Mouse (Mus musculus) kidney, postnatal 0 days (tissue): ENCODE results near the gene Prickle2. TPM values are rescaled to one million over a fixed set of nuclear protein-coding genes. Genes with fewer than 3 reads are reported as not detected.

ENCODE experiments used
- ATAC-seq: fragments of 200-750 bp; cut with Nextera tagmentation; replicated peaks from 2 replicates; pipeline ENCODE4 v1.8.0; 2017; ENCODE audit warnings: low read depth, moderate number of reproducible peaks, moderate TSS enrichment, moderate library complexity; ENCODE audit not compliant: low FRiP score
- DNase-seq: peaks from one replicate; pipeline ENCODE4 v3.0.0-alpha.2; 2016; ENCODE audit warnings: low spot score
- H3K27ac ChIP-seq: fragments of 300-500 bp; sonication (generic); 2 replicates; pipeline ENCODE4 v1.5.1; 2014; ENCODE audit warnings: mild to moderate bottlenecking
- H3K27me3 ChIP-seq: fragments of 300-500 bp; sonication (generic); 2 replicates; pipeline ENCODE4 v1.6.1; 2014; ENCODE audit warnings: low read length, mixed read lengths; ENCODE audit not compliant: insufficient read depth
- H3K36me3 ChIP-seq: fragments of 300-500 bp; sonication (generic); 2 replicates; pipeline ENCODE4 v1.6.1; 2014; ENCODE audit warnings: low read length, mixed read lengths; ENCODE audit not compliant: insufficient read depth
- H3K4me1 ChIP-seq: fragments of 300-500 bp; sonication (generic); replicated peaks from 2 replicates; pipeline ENCODE4 v1.6.1; 2014; ENCODE audit warnings: antibody characterized with exemption, low read length, mixed read lengths; ENCODE audit not compliant: insufficient read depth
- H3K4me2 ChIP-seq: fragments of 300-500 bp; sonication (generic); 2 replicates; pipeline ENCODE4 v1.6.1; 2014; ENCODE audit warnings: mild to moderate bottlenecking, low read length, moderate library complexity, mixed read lengths
- H3K4me3 ChIP-seq: fragments of 300-500 bp; sonication (generic); replicated peaks from 2 replicates; pipeline ENCODE4 v1.5.1; 2014; ENCODE audit warnings: low read depth, low read length
- H3K9ac ChIP-seq: fragments of 300-500 bp; sonication (generic); 2 replicates; pipeline ENCODE4 v1.6.1; 2014; ENCODE audit warnings: low read depth, low read length
- H3K9me3 ChIP-seq: fragments of 300-500 bp; sonication (generic); replicated peaks from 2 replicates; pipeline ENCODE4 v1.6.1; 2016; ENCODE audit warnings: low read length, inconsistent platforms, mixed read lengths
- CTCF ChIP-seq: IDR thresholded peaks from 2 replicates; pipeline ENCODE4 v1.5.1; 2016; ENCODE audit warnings: antibody characterized with exemption, low read depth, mild to moderate bottlenecking, moderate library complexity
- WGBS: fragments of 180-500 bp; shearing (Covaris S2); extraction: QIAGEN DNeasy Blood & Tissue Kit; methylation state at CpG from one replicate; pipeline ENCODE4 v1.1.7; 2014; 5-methylcytosine and 5-hydroxymethylcytosine counted together
- polyA plus RNA-seq: library from polyadenylated mRNA; unstranded; fragments of >200 nt; fragmentation: Nextera tagmentation; extraction: Ambion mirVana; gene quantifications from 2 replicates; pipeline ENCODE4 v1.2.1, GENCODE M21; 2015

Prickle2 gene
- polyA plus RNA-seq, 1 experiment from 2014 or later: 3.3 TPM

DNA sequence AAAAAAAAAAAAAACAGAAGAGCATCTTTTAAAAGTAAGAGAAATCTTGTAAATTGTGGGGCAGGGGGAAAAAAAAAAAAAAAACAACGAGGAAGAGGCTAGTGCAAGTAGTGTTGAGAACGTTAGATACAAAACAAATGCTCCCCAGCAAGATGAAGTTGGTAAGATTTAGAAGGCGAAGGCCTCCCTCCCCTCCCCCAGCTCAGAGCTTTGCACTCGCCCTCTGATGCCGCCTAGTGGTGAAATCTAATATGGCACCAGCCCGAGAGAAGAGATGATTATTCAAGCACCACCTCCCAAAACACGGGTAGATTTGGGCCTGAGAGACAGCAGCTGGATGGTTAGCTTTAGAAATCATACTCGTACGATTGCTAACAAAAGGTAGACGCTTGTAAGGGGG is 22.1 kb upstream of the Prickle2 start:
- no peak overlapping the region for H3K4me2 ChIP-seq
- TF ChIP-seq CTCF: peak; percentile 94
- no peak for ATAC-seq
- H3K9ac ChIP-seq: no peak overlapping the region
- WGBS: 5% methylated on average over 10 of the region's 10 CpGs
- H3K27ac ChIP-seq: no peak overlapping the region
- H3K9me3 ChIP-seq: no peaks in the 10 kb centered on the region
- peak; percentile 91 for DNase-seq
- no peaks in the 10 kb centered on the region for H3K36me3 ChIP-seq
- H3K4me1 ChIP-seq: 0 out of 2 replicates have a peak, but pooled peaks cover 7% of the 10 kb centered on the region
- no peak overlapping the region for H3K4me3 ChIP-seq
- H3K27me3 ChIP-seq: no peaks in the 10 kb centered on the region

- 8% methylated on average over 7 of the region's 7 CpGs for WGBS
- Histone ChIP-seq H3K9me3 (no peaks in the 10 kb centered on the region), H3K9ac (no peak overlapping the region), H3K36me3 (no peaks in the 10 kb centered on the region), H3K27me3 (no peaks in the 10 kb centered on the region), H3K27ac (no peak overlapping the region), H3K4me3 (no peak overlapping the region), H3K4me1 (0 out of 2 replicates have a peak, but pooled peaks cover 7% of the 10 kb centered on the region), H3K4me2 (no peak overlapping the region)
- no peak for TF ChIP-seq CTCF
- ATAC-seq (no peak), DNase-seq (peak; percentile 5)
These were observed 21.5 kb upstream of the Prickle2 start for GRCm38 (mm10) chr6:92727351-92727986.

DNA sequence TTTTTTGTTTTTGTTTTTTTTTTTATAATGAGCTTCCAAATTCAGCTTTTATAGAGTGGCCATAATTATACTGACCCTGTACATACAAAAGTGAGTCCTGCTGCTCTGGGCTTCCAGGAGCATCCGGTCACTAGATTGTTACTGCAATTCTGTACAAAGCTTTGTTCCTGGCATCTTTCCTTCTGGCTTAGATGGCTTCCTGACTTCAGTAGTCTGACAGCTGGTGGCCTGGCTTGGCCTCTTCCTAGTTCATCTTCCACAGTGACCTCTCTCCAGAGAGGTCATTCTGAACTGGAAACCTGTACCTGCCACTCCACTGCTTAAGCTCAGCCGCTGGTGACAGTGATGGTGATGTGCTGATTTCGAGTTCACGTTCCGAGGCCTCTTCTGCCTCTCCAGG is 20.2 kb upstream of the Prickle2 start:
- Histone ChIP-seq H3K36me3 (no peaks in the 10 kb centered on the region), H3K9me3 (no peaks in the 10 kb centered on the region), H3K4me1 (0 out of 2 replicates have a peak, but pooled peaks cover 7% of the 10 kb centered on the region), H3K27ac (no peak overlapping the region), H3K9ac (no peak overlapping the region), H3K27me3 (no peaks in the 10 kb centered on the region), H3K4me3 (no peak overlapping the region), H3K4me2 (no peak overlapping the region)
- ATAC-seq: no peak
- 59% methylated on average over 5 of the region's 5 CpGs for WGBS
- no peak for TF ChIP-seq CTCF
- no peak for DNase-seq

DNA sequence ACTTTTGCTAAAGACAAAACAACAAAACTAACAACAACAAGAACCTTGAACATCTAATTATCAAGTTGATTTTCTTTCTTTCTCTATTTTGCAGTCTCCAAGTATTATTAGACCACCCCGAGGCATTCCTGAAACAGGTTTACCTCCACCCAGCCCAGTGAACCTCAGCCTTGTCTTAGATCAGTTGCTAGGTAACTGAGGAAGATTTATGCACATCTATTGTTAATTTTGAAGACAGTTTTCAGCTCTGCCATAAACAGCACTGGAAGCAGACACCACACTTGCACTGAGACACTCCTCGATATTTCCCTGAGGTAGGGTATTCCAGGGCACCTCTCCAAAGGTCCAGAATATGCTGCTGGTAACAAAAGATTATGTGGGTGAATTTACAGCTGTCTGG is 18.4 kb upstream of the Prickle2 start:
- TF ChIP-seq CTCF: no peak
- H3K4me3 ChIP-seq: no peak overlapping the region
- no peaks in the 10 kb centered on the region for H3K27me3 ChIP-seq
- H3K36me3 ChIP-seq: no peaks in the 10 kb centered on the region
- WGBS: 34% methylated on average over 2 of the region's 2 CpGs
- no peak overlapping the region for H3K27ac ChIP-seq
- DNase-seq: no peak
- H3K9ac ChIP-seq: no peak overlapping the region
- H3K9me3 ChIP-seq: no peaks in the 10 kb centered on the region
- H3K4me1 ChIP-seq: 0 out of 2 replicates have a peak, but pooled peaks cover 7% of the 10 kb centered on the region
- H3K4me2 ChIP-seq: no peak overlapping the region
- no peak for ATAC-seq

- Histone ChIP-seq H3K27ac (no peak overlapping the region), H3K9ac (no peak overlapping the region), H3K4me3 (no peak overlapping the region), H3K4me1 (no peaks in the 10 kb centered on the region), H3K4me2 (no peak overlapping the region), H3K9me3 (no peaks in the 10 kb centered on the region), H3K36me3 (no peaks in the 10 kb centered on the region), H3K27me3 (no peaks in the 10 kb centered on the region)
- no peak for ATAC-seq
- no peak for TF ChIP-seq CTCF
- DNase-seq: no peak
- WGBS: 37% methylated on average over 3 of the region's 3 CpGs
These were observed 9.9 kb upstream of the Prickle2 start for GRCm38 (mm10) chr6:92715806-92716205.

DNA sequence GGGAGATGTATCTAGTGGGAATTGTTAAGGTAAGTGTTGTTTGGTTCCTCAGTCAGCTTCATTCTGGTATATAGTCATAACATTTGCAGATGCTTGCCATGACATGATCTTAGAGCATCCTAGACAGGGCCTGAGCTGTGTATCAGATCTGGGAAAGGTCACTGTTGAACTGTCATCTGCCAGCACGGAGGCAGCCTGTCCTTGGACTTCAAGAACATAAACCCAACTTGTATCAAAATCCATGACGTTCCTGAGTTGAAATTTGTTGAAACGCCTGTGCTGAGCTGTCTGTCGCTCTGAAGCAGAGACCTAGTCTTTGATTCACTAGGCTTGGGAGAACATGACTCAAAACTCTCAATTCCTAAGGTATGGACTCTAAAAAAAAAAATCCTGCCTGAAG is 8.8 kb upstream of the Prickle2 start:
- no peak for TF ChIP-seq CTCF
- Histone ChIP-seq H3K27ac (no peak overlapping the region), H3K9ac (no peak overlapping the region), H3K4me3 (no peak overlapping the region), H3K9me3 (no peaks in the 10 kb centered on the region), H3K4me2 (no peak overlapping the region), H3K4me1 (no peaks in the 10 kb centered on the region), H3K27me3 (no peaks in the 10 kb centered on the region), H3K36me3 (no peaks in the 10 kb centered on the region)
- DNase-seq (no peak), ATAC-seq (no peak)
- 84% methylated on average over 4 of the region's 4 CpGs for WGBS

DNA sequence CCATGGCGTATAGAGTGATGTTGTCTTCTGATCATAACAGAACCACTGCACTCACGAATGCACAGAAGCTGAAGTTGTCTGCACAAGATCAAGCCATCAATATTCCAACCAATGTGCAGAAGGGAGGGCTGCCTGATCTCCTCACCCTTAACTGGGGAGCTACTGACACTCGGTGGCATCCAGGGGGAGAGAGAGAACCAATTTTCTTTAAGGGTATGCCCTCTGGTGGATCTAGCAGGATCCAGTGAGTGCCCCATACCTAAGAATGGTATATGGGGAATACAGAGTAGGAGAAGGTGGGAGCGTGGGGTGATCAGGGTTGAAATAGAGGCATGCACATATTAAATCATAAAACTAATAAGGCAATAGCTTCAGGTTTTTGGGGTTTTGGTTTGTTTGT is 2.2 kb upstream of the Prickle2 start:
- no peaks in the 10 kb centered on the region for H3K4me1 ChIP-seq
- no peak overlapping the region for H3K4me2 ChIP-seq
- H3K36me3 ChIP-seq: no peaks in the 10 kb centered on the region
- no peak overlapping the region for H3K27ac ChIP-seq
- no peak overlapping the region for H3K4me3 ChIP-seq
- no peak for ATAC-seq
- H3K9ac ChIP-seq: no peak overlapping the region
- no peak for DNase-seq
- 65% methylated on average over 4 of the region's 4 CpGs for WGBS
- H3K9me3 ChIP-seq: no peaks in the 10 kb centered on the region
- no peaks in the 10 kb centered on the region for H3K27me3 ChIP-seq
- TF ChIP-seq CTCF: peak; percentile 49; the same call in 1 of the 2 replicates
